Mouse (Mus musculus): ENCODE results near the gene Tbc1d10b. TPM values are rescaled to one million over a fixed set of nuclear protein-coding genes. Genes with fewer than 3 reads are reported as not detected.
A peak's percentile ranks its signal among the peaks of the same experiment; 100 is the strongest.

The Tbc1d10b gene
- polyA plus RNA-seq, 1 experiment from 2014 or later: 15.0 TPM

GRCm38 (mm10) chr7:127188305-127189276, 19.7 kb downstream of the Tbc1d10b start:
- WGBS: 78% methylated on average over 17 of the region's 17 CpGs
- no peak for ATAC-seq
- H3K9ac ChIP-seq (ENCODE audit: low read depth, low read length): no peak overlapping the region
- H3K27ac ChIP-seq (ENCODE audit: low read depth, low read length): no peak overlapping the region
- peaks cover 25% of the 10 kb centered on the region for H3K36me3 ChIP-seq (ENCODE audit: control insufficient read depth, insufficient read depth)
- TF ChIP-seq CTCF (IDR thresholded peaks at IDR 0.05; ENCODE audit: low read depth): no peak
- H3K27me3 ChIP-seq (replicated peaks; ENCODE audit: control insufficient read depth, insufficient read depth, low read length): no peaks in the 10 kb centered on the region
- no peak overlapping the region for H3K4me2 ChIP-seq (replicated peaks; ENCODE audit: low read depth)
- H3K9me3 ChIP-seq (ENCODE audit: control insufficient read depth): no peaks in the 10 kb centered on the region
- H3K4me1 ChIP-seq (replicated peaks; ENCODE audit: control insufficient read depth, insufficient read depth, low read length): 0 out of 2 replicates have a peak, but pooled peaks cover 6% of the 10 kb centered on the region
- H3K4me3 ChIP-seq (ENCODE audit: low read depth, low read length): no peak overlapping the region

GRCm38 (mm10) chr7:127187351-127187750, 20.9 kb downstream of the Tbc1d10b start:
- Histone ChIP-seq H3K36me3 (ENCODE audit: control insufficient read depth, insufficient read depth) (peaks cover 13% of the 10 kb centered on the region; the same call in 1 of the 2 replicates), H3K27ac (ENCODE audit: low read depth, low read length) (no peak overlapping the region), H3K9ac (ENCODE audit: low read depth, low read length) (no peak overlapping the region), H3K4me3 (ENCODE audit: low read depth, low read length) (no peak overlapping the region), H3K9me3 (ENCODE audit: control insufficient read depth) (no peaks in the 10 kb centered on the region), H3K4me2 (replicated peaks; ENCODE audit: low read depth) (no peak overlapping the region), H3K4me1 (replicated peaks; ENCODE audit: control insufficient read depth, insufficient read depth, low read length) (no peaks in the 10 kb centered on the region), H3K27me3 (replicated peaks; ENCODE audit: control insufficient read depth, insufficient read depth, low read length) (no peaks in the 10 kb centered on the region)
- no peak for ATAC-seq
- 69% methylated on average over 10 of the region's 10 CpGs for WGBS
- no peak for TF ChIP-seq CTCF (IDR thresholded peaks at IDR 0.05; ENCODE audit: low read depth)

- ATAC-seq: no peak
Observed at GRCm38 (mm10) chr7:127185601-127186000, 22.7 kb downstream of the Tbc1d10b start.

GRCm38 (mm10) chr7:127184720-127185119, 23.5 kb downstream of the Tbc1d10b start:
- Histone ChIP-seq H3K9ac (ENCODE audit: low read depth, low read length) (no peak overlapping the region), H3K27ac (ENCODE audit: low read depth, low read length) (no peak overlapping the region), H3K4me1 (replicated peaks; ENCODE audit: control insufficient read depth, insufficient read depth, low read length) (no peaks in the 10 kb centered on the region), H3K4me3 (ENCODE audit: low read depth, low read length) (no peak overlapping the region), H3K9me3 (ENCODE audit: control insufficient read depth) (no peaks in the 10 kb centered on the region), H3K36me3 (ENCODE audit: control insufficient read depth, insufficient read depth) (no peaks in the 10 kb centered on the region), H3K27me3 (replicated peaks; ENCODE audit: control insufficient read depth, insufficient read depth, low read length) (no peaks in the 10 kb centered on the region), H3K4me2 (replicated peaks; ENCODE audit: low read depth) (no peak overlapping the region)
- WGBS: no CpG with 5 or more reads among the region's 1 CpGs
- TF ChIP-seq CTCF (IDR thresholded peaks at IDR 0.05; ENCODE audit: low read depth): no peak
- no peak for ATAC-seq

More at GRCm38 (mm10) chr7:127185601-127186000, 22.7 kb downstream of the Tbc1d10b start:
- no peak overlapping the region for H3K27ac ChIP-seq (ENCODE audit: low read depth, low read length)
- H3K4me3 ChIP-seq (ENCODE audit: low read depth, low read length): no peak overlapping the region
- no peak overlapping the region for H3K4me2 ChIP-seq (replicated peaks; ENCODE audit: low read depth)
- H3K9me3 ChIP-seq (ENCODE audit: control insufficient read depth): no peaks in the 10 kb centered on the region
- TF ChIP-seq CTCF (IDR thresholded peaks at IDR 0.05; ENCODE audit: low read depth): peak; percentile 65
- no peaks in the 10 kb centered on the region for H3K36me3 ChIP-seq (ENCODE audit: control insufficient read depth, insufficient read depth)
- WGBS: 60% methylated on average over 3 of the region's 3 CpGs
- no peaks in the 10 kb centered on the region for H3K27me3 ChIP-seq (replicated peaks; ENCODE audit: control insufficient read depth, insufficient read depth, low read length)
- no peaks in the 10 kb centered on the region for H3K4me1 ChIP-seq (replicated peaks; ENCODE audit: control insufficient read depth, insufficient read depth, low read length)
- H3K9ac ChIP-seq (ENCODE audit: low read depth, low read length): no peak overlapping the region

GRCm38 (mm10) chr7:127183828-127184227, 24.4 kb downstream of the Tbc1d10b start:
- Histone ChIP-seq H3K36me3 (ENCODE audit: control insufficient read depth, insufficient read depth) (no peaks in the 10 kb centered on the region), H3K27ac (ENCODE audit: low read depth, low read length) (no peak overlapping the region), H3K27me3 (replicated peaks; ENCODE audit: control insufficient read depth, insufficient read depth, low read length) (no peaks in the 10 kb centered on the region), H3K4me2 (replicated peaks; ENCODE audit: low read depth) (no peak overlapping the region), H3K9me3 (ENCODE audit: control insufficient read depth) (no peaks in the 10 kb centered on the region), H3K9ac (ENCODE audit: low read depth, low read length) (no peak overlapping the region), H3K4me3 (ENCODE audit: low read depth, low read length) (no peak overlapping the region), H3K4me1 (replicated peaks; ENCODE audit: control insufficient read depth, insufficient read depth, low read length) (no peaks in the 10 kb centered on the region)
- peak; percentile 88 for ATAC-seq
- 55% methylated on average over 6 of the region's 6 CpGs for WGBS
- TF ChIP-seq CTCF (IDR thresholded peaks at IDR 0.05; ENCODE audit: low read depth): peak; percentile 74

GRCm38 (mm10) chr7:127183345-127183744, 24.9 kb downstream of the Tbc1d10b start:
- H3K9me3 ChIP-seq (ENCODE audit: control insufficient read depth): no peaks in the 10 kb centered on the region
- H3K27ac ChIP-seq (ENCODE audit: low read depth, low read length): no peak overlapping the region
- no peak overlapping the region for H3K4me2 ChIP-seq (replicated peaks; ENCODE audit: low read depth)
- no peaks in the 10 kb centered on the region for H3K36me3 ChIP-seq (ENCODE audit: control insufficient read depth, insufficient read depth)
- H3K9ac ChIP-seq (ENCODE audit: low read depth, low read length): no peak overlapping the region
- H3K4me1 ChIP-seq (replicated peaks; ENCODE audit: control insufficient read depth, insufficient read depth, low read length): no peaks in the 10 kb centered on the region
- WGBS: 42% methylated on average over 8 of the region's 8 CpGs
- H3K4me3 ChIP-seq (ENCODE audit: low read depth, low read length): no peak overlapping the region
- no peaks in the 10 kb centered on the region for H3K27me3 ChIP-seq (replicated peaks; ENCODE audit: control insufficient read depth, insufficient read depth, low read length)
- peak; percentile 58; the same call in 1 of the 2 replicates for ATAC-seq
- no peak for TF ChIP-seq CTCF (IDR thresholded peaks at IDR 0.05; ENCODE audit: low read depth)
